Mouse (Mus musculus): ENCODE results near the gene Pla2g5. TPM values are rescaled to one million over a fixed set of nuclear protein-coding genes. Genes with fewer than 3 reads are reported as not detected.
A peak's percentile ranks its signal among the peaks of the same experiment; 100 is the strongest.
"Not testable (repeated sequence)": the region's sequence is repeated elsewhere in the genome, so short reads cannot be mapped to it uniquely, and the experiment has no call there.

Pla2g5 gene
- total and polyA plus RNA-seq, 2 experiments from 2014 or later, result 6.2 to 9.2 TPM

DNA sequence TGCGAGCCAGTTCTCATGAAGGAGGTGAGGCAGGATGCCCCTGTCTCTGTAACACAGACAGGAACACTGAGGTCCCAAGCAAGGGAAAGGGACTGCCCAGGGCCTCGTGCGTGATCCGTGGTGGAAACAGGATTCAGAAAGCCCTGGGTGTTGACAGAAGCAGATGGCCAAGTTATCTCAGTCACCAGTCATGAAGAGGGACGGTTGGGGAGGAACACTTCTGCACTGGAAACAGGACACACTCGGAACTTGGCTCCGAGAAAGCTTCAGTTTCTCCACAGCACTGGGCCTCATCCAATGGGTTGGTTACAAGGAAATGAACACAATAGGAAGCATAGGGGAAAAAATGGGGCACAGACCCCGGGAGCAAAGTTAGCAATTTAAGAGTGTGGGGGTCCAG is 15.5 kb upstream of the Pla2g5 start:
- TF ChIP-seq CTCF (IDR thresholded peaks at IDR 0.05; ENCODE audit: low read depth), result no peak
- no peak for TF ChIP-seq EP300 (IDR thresholded peaks at IDR 0.05; ENCODE audit: low read depth)
- 28% methylated on average over 8 of the region's 8 CpGs for WGBS
- DNase-seq (ENCODE audit: low spot score), result no peak

DNA sequence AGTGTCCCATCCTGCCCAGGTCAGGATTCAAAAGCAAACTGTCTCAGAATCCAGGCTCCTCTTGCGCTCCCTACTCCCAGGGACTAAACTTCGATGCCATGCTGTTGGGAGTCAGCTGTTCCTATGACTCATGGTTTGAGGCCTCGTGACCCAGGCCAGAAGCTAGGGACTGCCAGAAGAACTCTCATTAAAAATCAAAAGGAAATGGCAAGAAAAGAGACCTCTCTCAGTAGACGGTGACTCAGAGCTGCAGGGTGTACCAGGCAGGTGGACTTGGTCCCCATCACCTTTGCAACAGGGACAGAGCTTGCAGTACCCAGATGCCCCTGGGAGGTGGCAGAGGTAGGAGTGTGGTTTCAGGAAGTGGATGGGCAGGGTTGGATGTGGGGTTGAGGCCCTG is 14.4 kb upstream of the Pla2g5 start, which contains the start of gene Pla2g2e:
Gene Pla2g2e (plus strand): TSS at position 212 of the 400 bp plus-strand sequence.
- H3K4me2 ChIP-seq (ENCODE audit: low read depth, low read length), result no peak within 1 kb of the TSS
- H3K9ac ChIP-seq (replicated peaks; ENCODE audit: low read depth, low read length), result no peak within 1 kb of the TSS
- ATAC-seq (ENCODE audit: insufficient read depth, low read depth) (no peak), DNase-seq (ENCODE audit: low spot score) (no peak)
- no peak for TF ChIP-seq EP300 (IDR thresholded peaks at IDR 0.05; ENCODE audit: low read depth)
- TF ChIP-seq CTCF (IDR thresholded peaks at IDR 0.05; ENCODE audit: low read depth), result no peak
- no peaks in the 10 kb centered on the region for H3K36me3 ChIP-seq (replicated peaks; ENCODE audit: control insufficient read depth, insufficient read depth, low read length)
- H3K4me1 ChIP-seq (ENCODE audit: control insufficient read depth, insufficient read depth), result no peaks in the 10 kb centered on the region
- no peak within 1 kb of the TSS for H3K27ac ChIP-seq (ENCODE audit: low read depth)
- 0 out of 2 replicates have a peak, but pooled peaks cover 7% of the 10 kb centered on the region for H3K27me3 ChIP-seq (ENCODE audit: control insufficient read depth, insufficient read depth, low read length)
- WGBS, result 52% methylated on average over 4 of the region's 4 CpGs
- no peaks in the 10 kb centered on the region for H3K9me3 ChIP-seq (replicated peaks; ENCODE audit: control insufficient read depth, low read length)
- no peak within 1 kb of the TSS for H3K4me3 ChIP-seq (ENCODE audit: low read depth, low read length)

More for the DNA sequence above, 15.5 kb upstream of the Pla2g5 start:
- H3K27ac ChIP-seq (ENCODE audit: low read depth), result no peak overlapping the region
- no peak overlapping the region for H3K9ac ChIP-seq (replicated peaks; ENCODE audit: low read depth, low read length)
- peaks cover 12% of the 10 kb centered on the region; the same call in 1 of the 2 replicates for H3K27me3 ChIP-seq (ENCODE audit: control insufficient read depth, insufficient read depth, low read length)
- no peak overlapping the region for H3K4me2 ChIP-seq (ENCODE audit: low read depth, low read length)
- H3K9me3 ChIP-seq (replicated peaks; ENCODE audit: control insufficient read depth, low read length), result no peaks in the 10 kb centered on the region
- no peaks in the 10 kb centered on the region for H3K36me3 ChIP-seq (replicated peaks; ENCODE audit: control insufficient read depth, insufficient read depth, low read length)
- 0 out of 2 replicates have a peak, but pooled peaks have one; percentile 11 for ATAC-seq (ENCODE audit: insufficient read depth, low read depth)
- no peaks in the 10 kb centered on the region for H3K4me1 ChIP-seq (ENCODE audit: control insufficient read depth, insufficient read depth)
- H3K4me3 ChIP-seq (ENCODE audit: low read depth, low read length), result no peak overlapping the region

DNA sequence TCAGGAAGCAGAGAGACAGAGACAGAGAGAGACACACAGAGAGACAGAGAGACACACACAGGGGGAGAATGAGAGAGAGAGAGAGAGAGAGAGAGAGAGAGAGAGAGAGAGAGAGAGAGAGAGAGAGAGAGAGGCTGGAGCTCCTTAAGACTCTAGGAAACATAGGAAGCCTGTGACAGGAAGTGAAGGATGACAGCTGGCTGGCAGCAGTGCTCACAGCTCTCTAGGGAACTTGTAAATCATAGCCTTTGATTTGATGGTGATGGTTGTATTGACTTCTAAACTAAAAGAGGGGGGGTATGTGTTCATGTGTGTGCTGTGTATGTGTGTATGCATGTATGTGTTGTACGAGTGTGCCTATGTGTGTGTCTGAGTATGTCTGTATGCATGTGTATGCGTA is 12.7 kb upstream of the Pla2g5 start:
- H3K9ac ChIP-seq (replicated peaks; ENCODE audit: low read depth, low read length), result no peak overlapping the region
- H3K4me2 ChIP-seq (ENCODE audit: low read depth, low read length), result no peak overlapping the region
- H3K27ac ChIP-seq (ENCODE audit: low read depth), result no peak overlapping the region
- ATAC-seq (ENCODE audit: insufficient read depth, low read depth) (no peak), DNase-seq (ENCODE audit: low spot score) (no peak)
- TF ChIP-seq EP300 (IDR thresholded peaks at IDR 0.05; ENCODE audit: low read depth) (no peak), CTCF (IDR thresholded peaks at IDR 0.05; ENCODE audit: low read depth) (no peak)
- no peaks in the 10 kb centered on the region for H3K9me3 ChIP-seq (replicated peaks; ENCODE audit: control insufficient read depth, low read length)
- WGBS, result 93% methylated on average over 2 of the region's 2 CpGs
- H3K4me1 ChIP-seq (ENCODE audit: control insufficient read depth, insufficient read depth), result no peaks in the 10 kb centered on the region
- H3K27me3 ChIP-seq (ENCODE audit: control insufficient read depth, insufficient read depth, low read length), result no peaks in the 10 kb centered on the region
- no peak overlapping the region for H3K4me3 ChIP-seq (ENCODE audit: low read depth, low read length)
- no peaks in the 10 kb centered on the region for H3K36me3 ChIP-seq (replicated peaks; ENCODE audit: control insufficient read depth, insufficient read depth, low read length)

DNA sequence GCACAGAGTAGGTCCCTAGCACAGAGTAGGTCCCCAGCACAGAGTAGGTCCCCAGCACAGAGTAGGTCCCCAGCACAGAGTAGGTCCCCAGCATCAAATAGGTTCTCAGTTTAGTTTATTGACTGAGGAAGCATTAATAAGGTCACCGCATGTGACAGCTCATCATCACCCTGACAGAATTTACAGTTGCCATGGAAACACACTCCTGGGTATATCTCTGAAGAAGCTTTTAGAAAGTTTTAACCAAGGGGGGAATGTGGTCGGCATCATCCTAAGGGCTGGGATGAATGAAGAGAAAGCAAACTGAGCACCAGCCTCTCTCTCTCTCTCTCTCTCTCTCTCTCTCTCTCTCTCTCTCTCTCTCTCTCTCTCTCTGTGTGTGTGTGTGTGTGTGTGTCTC is 12.0 kb upstream of the Pla2g5 start:
- not testable (repeated sequence) for H3K4me1 ChIP-seq (ENCODE audit: control insufficient read depth, insufficient read depth); H3K36me3 ChIP-seq (replicated peaks; ENCODE audit: control insufficient read depth, insufficient read depth, low read length); H3K4me3 ChIP-seq (ENCODE audit: low read depth, low read length); H3K4me2 ChIP-seq (ENCODE audit: low read depth, low read length); DNase-seq (ENCODE audit: low spot score); ATAC-seq (ENCODE audit: insufficient read depth, low read depth); H3K27ac ChIP-seq (ENCODE audit: low read depth); H3K9me3 ChIP-seq (replicated peaks; ENCODE audit: control insufficient read depth, low read length); H3K27me3 ChIP-seq (ENCODE audit: control insufficient read depth, insufficient read depth, low read length); H3K9ac ChIP-seq (replicated peaks; ENCODE audit: low read depth, low read length)
- 79% methylated on average over 2 of the region's 2 CpGs for WGBS

- Histone ChIP-seq H3K9me3 (replicated peaks; ENCODE audit: control insufficient read depth, low read length) (peaks cover 5% of the 10 kb centered on the region), H3K9ac (replicated peaks; ENCODE audit: low read depth, low read length) (no peak within 1 kb of the TSS), H3K27me3 (ENCODE audit: control insufficient read depth, insufficient read depth, low read length) (no peaks in the 10 kb centered on the region), H3K27ac (ENCODE audit: low read depth) (no peak within 1 kb of the TSS), H3K36me3 (replicated peaks; ENCODE audit: control insufficient read depth, insufficient read depth, low read length) (no peaks in the 10 kb centered on the region), H3K4me1 (ENCODE audit: control insufficient read depth, insufficient read depth) (no peaks in the 10 kb centered on the region), H3K4me3 (ENCODE audit: low read depth, low read length) (no peak within 1 kb of the TSS), H3K4me2 (ENCODE audit: low read depth, low read length) (no peak within 1 kb of the TSS)
- WGBS, result 78% methylated on average over 6 of the region's 6 CpGs
- TF ChIP-seq CTCF (IDR thresholded peaks at IDR 0.05; ENCODE audit: low read depth) (no peak), EP300 (IDR thresholded peaks at IDR 0.05; ENCODE audit: low read depth) (no peak)
- DNase-seq (ENCODE audit: low spot score) (no peak), ATAC-seq (ENCODE audit: insufficient read depth, low read depth) (no peak)
Observed at GRCm38 (mm10) chr4:138873864-138874263, 10.6 kb upstream of the Pla2g5 start, which contains the start of gene Gm13030. Gene Gm13030 (minus strand): TSS chr4:138873964.

- 51% methylated on average over 8 of the region's 8 CpGs for WGBS
- no peak for ATAC-seq (ENCODE audit: insufficient read depth, low read depth)
- peaks cover 5% of the 10 kb centered on the region for H3K9me3 ChIP-seq (replicated peaks; ENCODE audit: control insufficient read depth, low read length)
- no peak overlapping the region for H3K4me3 ChIP-seq (ENCODE audit: low read depth, low read length)
- H3K4me2 ChIP-seq (ENCODE audit: low read depth, low read length), result no peak overlapping the region
- H3K9ac ChIP-seq (replicated peaks; ENCODE audit: low read depth, low read length), result no peak overlapping the region
- no peaks in the 10 kb centered on the region for H3K4me1 ChIP-seq (ENCODE audit: control insufficient read depth, insufficient read depth)
- H3K36me3 ChIP-seq (replicated peaks; ENCODE audit: control insufficient read depth, insufficient read depth, low read length), result no peaks in the 10 kb centered on the region
- H3K27ac ChIP-seq (ENCODE audit: low read depth), result no peak overlapping the region
- DNase-seq (ENCODE audit: low spot score), result no peak
- TF ChIP-seq EP300 (IDR thresholded peaks at IDR 0.05; ENCODE audit: low read depth) (no peak), CTCF (IDR thresholded peaks at IDR 0.05; ENCODE audit: low read depth) (no peak)
- H3K27me3 ChIP-seq (ENCODE audit: control insufficient read depth, insufficient read depth, low read length), result 0 out of 2 replicates have a peak, but pooled peaks cover 5% of the 10 kb centered on the region
Observed at GRCm38 (mm10) chr4:138868666-138869065, 5.4 kb upstream of the Pla2g5 start.
